Mouse (Mus musculus) intestine, embryonic 15.5 days (tissue): Measurements from ENCODE around the gene Rap2b. TPM values are rescaled to one million over a fixed set of nuclear protein-coding genes. Genes with fewer than 3 reads are reported as not detected.

Experiments used
- ATAC-seq: fragments of 200-750 bp; cut with Nextera tagmentation; 2 replicates; pipeline ENCODE4 v1.8.0; 2017; ENCODE audit warnings: moderate TSS enrichment, moderate library complexity
- H3K27ac ChIP-seq: fragments of 300-500 bp; sonication (generic); 2 replicates; pipeline ENCODE4 v1.5.1; 2015; ENCODE audit warnings: mild to moderate bottlenecking, inconsistent platforms
- H3K27me3 ChIP-seq: fragments of 300-500 bp; sonication (generic); replicated peaks from 2 replicates; pipeline ENCODE4 v1.6.1; 2015; ENCODE audit warnings: inconsistent platforms
- H3K36me3 ChIP-seq: fragments of 300-500 bp; sonication (generic); 2 replicates; pipeline ENCODE4 v1.6.1; 2015; ENCODE audit warnings: inconsistent platforms
- H3K4me1 ChIP-seq: fragments of 300-500 bp; sonication (generic); replicated peaks from 2 replicates; pipeline ENCODE4 v1.6.1; 2015; ENCODE audit warnings: inconsistent platforms
- H3K4me2 ChIP-seq: fragments of 300-500 bp; sonication (generic); replicated peaks from 2 replicates; pipeline ENCODE4 v1.6.1; 2015; ENCODE audit warnings: mild to moderate bottlenecking, inconsistent platforms
- H3K4me3 ChIP-seq: fragments of 300-500 bp; sonication (generic); replicated peaks from 2 replicates; pipeline ENCODE4 v1.5.1; 2015; ENCODE audit warnings: inconsistent platforms
- H3K9ac ChIP-seq: fragments of 300-500 bp; sonication (generic); 2 replicates; pipeline ENCODE4 v1.6.1; 2015; ENCODE audit warnings: inconsistent platforms
- H3K9me3 ChIP-seq: fragments of 300-500 bp; sonication (generic); 2 replicates; pipeline ENCODE4 v1.6.1; 2016; ENCODE audit warnings: inconsistent platforms
- WGBS: fragments of 180-500 bp; shearing (Covaris S2); methylation state at CpG from one replicate; pipeline ENCODE4 v1.1.7; 2015; 5-methylcytosine and 5-hydroxymethylcytosine counted together
- polyA plus RNA-seq: library from polyadenylated mRNA; unstranded; fragments of >200 nt; fragmentation: Nextera tagmentation; extraction: Ambion mirVana; gene quantifications from 2 replicates; pipeline ENCODE4 v1.2.1, GENCODE M21; 2015

Gene Rap2b
- polyA plus RNA-seq, 1 experiment from 2014 or later: 8.3 TPM

- Histone ChIP-seq H3K27me3 (no peaks in the 10 kb centered on the region), H3K4me3 (no peak overlapping the region), H3K4me2 (no peak overlapping the region), H3K4me1 (no peaks in the 10 kb centered on the region), H3K36me3 (no peaks in the 10 kb centered on the region), H3K9ac (no peak overlapping the region), H3K27ac (no peak overlapping the region), H3K9me3 (no peaks in the 10 kb centered on the region)
- WGBS: 84% methylated on average over 1 of the region's 1 CpGs
- ATAC-seq: no peak
Observed at GRCm38 (mm10) chr3:61392881-61393280, 31.4 kb downstream of the Rap2b start.

- no peak for ATAC-seq
- Histone ChIP-seq H3K36me3 (no peaks in the 10 kb centered on the region), H3K4me3 (no peak overlapping the region), H3K9me3 (no peaks in the 10 kb centered on the region), H3K27me3 (no peaks in the 10 kb centered on the region), H3K27ac (no peak overlapping the region), H3K4me2 (no peak overlapping the region), H3K4me1 (no peaks in the 10 kb centered on the region), H3K9ac (no peak overlapping the region)
- 70% methylated on average over 3 of the region's 3 CpGs for WGBS
Observed at GRCm38 (mm10) chr3:61393520-61393919, 32.1 kb downstream of the Rap2b start.

- Histone ChIP-seq H3K27me3 (no peaks in the 10 kb centered on the region), H3K36me3 (no peaks in the 10 kb centered on the region), H3K9me3 (no peaks in the 10 kb centered on the region), H3K4me1 (no peaks in the 10 kb centered on the region), H3K4me2 (no peak overlapping the region), H3K9ac (no peak overlapping the region), H3K27ac (no peak overlapping the region), H3K4me3 (no peak overlapping the region)
- no peak for ATAC-seq
- 80% methylated on average over 3 of the region's 3 CpGs for WGBS
Observed at GRCm38 (mm10) chr3:61395382-61395781, 33.9 kb downstream of the Rap2b start.

GRCm38 (mm10) chr3:61396728-61397127 lies 35.3 kb downstream of the Rap2b start:
- no peaks in the 10 kb centered on the region for H3K36me3 ChIP-seq
- no peaks in the 10 kb centered on the region for H3K27me3 ChIP-seq
- H3K9me3 ChIP-seq: no peaks in the 10 kb centered on the region
- no peaks in the 10 kb centered on the region for H3K4me1 ChIP-seq
- no peak overlapping the region for H3K27ac ChIP-seq
- ATAC-seq: no peak
- 91% methylated on average over 2 of the region's 2 CpGs for WGBS
- no peak overlapping the region for H3K4me3 ChIP-seq
- H3K9ac ChIP-seq: no peak overlapping the region
- H3K4me2 ChIP-seq: no peak overlapping the region

- Histone ChIP-seq H3K4me1 (no peaks in the 10 kb centered on the region), H3K27me3 (no peaks in the 10 kb centered on the region), H3K9me3 (no peaks in the 10 kb centered on the region), H3K4me2 (no peak overlapping the region), H3K9ac (no peak overlapping the region), H3K4me3 (no peak overlapping the region), H3K36me3 (no peaks in the 10 kb centered on the region), H3K27ac (no peak overlapping the region)
- WGBS: 45% methylated on average over 1 of the region's 1 CpGs
- ATAC-seq: no peak
Observed at GRCm38 (mm10) chr3:61400823-61401387, 39.5 kb downstream of the Rap2b start.

- no peak overlapping the region for H3K4me3 ChIP-seq
- 81% methylated on average over 4 of the region's 4 CpGs for WGBS
- no peaks in the 10 kb centered on the region for H3K4me1 ChIP-seq
- no peak for ATAC-seq
- H3K36me3 ChIP-seq: no peaks in the 10 kb centered on the region
- H3K4me2 ChIP-seq: no peak overlapping the region
- no peaks in the 10 kb centered on the region for H3K9me3 ChIP-seq
- no peaks in the 10 kb centered on the region for H3K27me3 ChIP-seq
- H3K27ac ChIP-seq: no peak overlapping the region
- no peak overlapping the region for H3K9ac ChIP-seq
Observed at GRCm38 (mm10) chr3:61406921-61407320, 45.5 kb downstream of the Rap2b start.

- Histone ChIP-seq H3K27ac (no peak overlapping the region), H3K4me1 (no peaks in the 10 kb centered on the region), H3K4me2 (no peak overlapping the region), H3K36me3 (no peaks in the 10 kb centered on the region), H3K9me3 (no peaks in the 10 kb centered on the region), H3K4me3 (no peak overlapping the region), H3K27me3 (no peaks in the 10 kb centered on the region), H3K9ac (no peak overlapping the region)
- ATAC-seq: no peak
- 68% methylated on average over 6 of the region's 6 CpGs for WGBS
Observed at GRCm38 (mm10) chr3:61409683-61410082, 48.2 kb downstream of the Rap2b start.

- 76% methylated on average over 1 of the region's 1 CpGs for WGBS
- Histone ChIP-seq H3K4me3 (no peak overlapping the region), H3K4me2 (no peak overlapping the region), H3K27ac (no peak overlapping the region), H3K27me3 (no peaks in the 10 kb centered on the region), H3K4me1 (no peaks in the 10 kb centered on the region), H3K9me3 (no peaks in the 10 kb centered on the region), H3K9ac (no peak overlapping the region), H3K36me3 (no peaks in the 10 kb centered on the region)
- ATAC-seq: no peak
Observed at GRCm38 (mm10) chr3:61415883-61416282, 54.4 kb downstream of the Rap2b start.

Other genes starting within 250 kb of the Rap2b start
- not detected in 2 replicates for gene B430305J03Rik, start 4.3 kb downstream of the Rap2b start, polyA plus RNA-seq